8 mouse cellular contexts compared by ENCODE assay signal in genomic region chr11:102446581-102447461, GRCm38 (mm10). TPM values are rescaled to one million over a fixed set of nuclear protein-coding genes. Genes with fewer than 3 reads are reported as not detected.
DNase-seq lines count a peak whose midpoint lies in the region; ATAC-seq lines count a peak whose summit lies in the region.

No protein-coding gene starts in this region.

- H3K27ac ChIP-seq in heart, embryonic 13.5 days (replicated peaks), result peak overlapping the region; percentile 92
- peak overlapping the region; percentile 96 for H3K27ac ChIP-seq in limb, embryonic 15.5 days
- H3K27ac ChIP-seq in neural tube, embryonic 15.5 days (replicated peaks), result peak overlapping the region; percentile 98

- peaks cover 20% of the 10 kb centered on the region for H3K36me3 ChIP-seq in heart, embryonic 13.5 days
- H3K36me3 ChIP-seq in limb, embryonic 15.5 days, result peaks cover 19% of the 10 kb centered on the region
- peaks cover 18% of the 10 kb centered on the region for H3K36me3 ChIP-seq in neural tube, embryonic 15.5 days

- peak overlapping the region; percentile 99 for H3K9ac ChIP-seq in heart, embryonic 13.5 days
- peak overlapping the region; percentile 99 for H3K9ac ChIP-seq in limb, embryonic 15.5 days
- H3K9ac ChIP-seq in neural tube, embryonic 15.5 days (replicated peaks), result peak overlapping the region; percentile 100

- H3K27me3 ChIP-seq in heart, embryonic 13.5 days (replicated peaks), result peaks cover 22% of the 10 kb centered on the region
- H3K27me3 ChIP-seq in limb, embryonic 15.5 days, result peaks cover 11% of the 10 kb centered on the region; the same call in 1 of the 2 replicates
- 0 out of 2 replicates have a peak, but pooled peaks cover 4% of the 10 kb centered on the region for H3K27me3 ChIP-seq in neural tube, embryonic 15.5 days (replicated peaks)

- peak; percentile 45 for DNase-seq in gastrocnemius, postnatal 10 days
- no peak for DNase-seq in gastrocnemius, adult 18-20 months (ENCODE audit: low spot score)
- peak; percentile 49 for DNase-seq in 416B (ENCODE audit: low read depth)
- DNase-seq in cerebellum, adult 9-11 months, result peak; percentile 84
- DNase-seq in frontal cortex, postnatal 14 days (ENCODE audit: low spot score in 2 of 2), result no peak

- H3K4me3 ChIP-seq in heart, embryonic 13.5 days, result peak overlapping the region; percentile 88
- H3K4me3 ChIP-seq in limb, embryonic 15.5 days, result peak overlapping the region; percentile 96
- peak overlapping the region; percentile 96 for H3K4me3 ChIP-seq in neural tube, embryonic 15.5 days (replicated peaks)

- H3K9me3 ChIP-seq in heart, embryonic 13.5 days, result no peaks in the 10 kb centered on the region
- no peaks in the 10 kb centered on the region for H3K9me3 ChIP-seq in limb, embryonic 15.5 days
- H3K9me3 ChIP-seq in neural tube, embryonic 15.5 days (replicated peaks), result no peaks in the 10 kb centered on the region

- ATAC-seq in heart, embryonic 13.5 days (ENCODE audit: extremely low read depth, insufficient number of reproducible peaks, low FRiP score, low TSS enrichment), result no peak; the same call in 1 of the 2 replicates
- no peak for ATAC-seq in limb, embryonic 15.5 days (ENCODE audit: insufficient number of reproducible peaks, low FRiP score, low TSS enrichment, low read depth)
- ATAC-seq in neural tube, embryonic 15.5 days (ENCODE audit: low FRiP score), result peak; percentile 69

- peak overlapping the region; percentile 76 for H3K4me2 ChIP-seq in heart, embryonic 13.5 days
- H3K4me2 ChIP-seq in limb, embryonic 15.5 days, result peak overlapping the region; percentile 78
- H3K4me2 ChIP-seq in neural tube, embryonic 15.5 days, result peak overlapping the region; percentile 87

- 1% methylated on average over 49 of the region's 49 CpGs for WGBS in heart, embryonic 13.5 days
- WGBS in limb, embryonic 15.5 days, result under 1% methylated on average over 46 of the region's 49 CpGs
- WGBS in neural tube, embryonic 15.5 days, result under 1% methylated on average over 40 of the region's 49 CpGs

- H3K4me1 ChIP-seq in heart, embryonic 13.5 days, result peaks cover 56% of the 10 kb centered on the region
- peaks cover 43% of the 10 kb centered on the region for H3K4me1 ChIP-seq in limb, embryonic 15.5 days
- H3K4me1 ChIP-seq in neural tube, embryonic 15.5 days, result peaks cover 42% of the 10 kb centered on the region

RNA-seq across cellular contexts. Expression of gene Fam171a2, which starts 0.7 kb away (rescaled TPM):
- total RNA-seq in gastrocnemius, postnatal 10 days (2021), result 10 to 100 TPM; 11.7 to 12.3 TPM
- total RNA-seq in gastrocnemius, adult 18-20 months (2021), result 1 to 10 TPM in 1 of 2 experiments, under 1 TPM in 1; 0.62 to 1.1 TPM
- 2.8 and 2.9 TPM in 2 replicates for polyA plus RNA-seq in heart, embryonic 13.5 days (2015; fragmentation: Nextera tagmentation; extraction: Ambion mirVana)
- 4.9 and 5.7 TPM in 2 replicates for polyA plus RNA-seq in limb, embryonic 15.5 days (2015; fragmentation: Nextera tagmentation; extraction: Ambion mirVana)
- polyA plus RNA-seq in neural tube, embryonic 15.5 days (2015; fragmentation: Nextera tagmentation; extraction: Ambion mirVana), result 23.8 and 28.3 TPM in 2 replicates

RNA-seq across cellular contexts. Expression of gene Grn, which starts 16.7 kb away (rescaled TPM):
- total RNA-seq in gastrocnemius, postnatal 10 days (2021), result 10 to 100 TPM; 81.6 to 93.6 TPM
- 10 to 100 TPM; 17.1 to 20.7 TPM for total RNA-seq in gastrocnemius, adult 18-20 months (2021)
- polyA plus RNA-seq in heart, embryonic 13.5 days (2015; fragmentation: Nextera tagmentation; extraction: Ambion mirVana), result 220 and 224 TPM in 2 replicates
- polyA plus RNA-seq in limb, embryonic 15.5 days (2015; fragmentation: Nextera tagmentation; extraction: Ambion mirVana), result 192 and 215 TPM in 2 replicates
- 92.1 and 96.3 TPM in 2 replicates for polyA plus RNA-seq in neural tube, embryonic 15.5 days (2015; fragmentation: Nextera tagmentation; extraction: Ambion mirVana)

RNA-seq across cellular contexts. Expression of gene Itga2b, which starts 23.1 kb away (rescaled TPM):
- total RNA-seq in gastrocnemius, postnatal 10 days (2021), result 1 to 10 TPM; 1.9 to 3.7 TPM
- 1 to 10 TPM in 1 of 2 experiments, under 1 TPM in 1; 0.64 to 1.4 TPM for total RNA-seq in gastrocnemius, adult 18-20 months (2021)
- polyA plus RNA-seq in heart, embryonic 13.5 days (2015; fragmentation: Nextera tagmentation; extraction: Ambion mirVana), result 10.5 and 11.3 TPM in 2 replicates
- polyA plus RNA-seq in limb, embryonic 15.5 days (2015; fragmentation: Nextera tagmentation; extraction: Ambion mirVana), result 6.6 and 6.9 TPM in 2 replicates
- 8.0 and 9.6 TPM in 2 replicates for polyA plus RNA-seq in neural tube, embryonic 15.5 days (2015; fragmentation: Nextera tagmentation; extraction: Ambion mirVana)

RNA-seq across cellular contexts. Expression of gene Slc25a39, which starts 39.1 kb away (rescaled TPM):
- total RNA-seq in gastrocnemius, postnatal 10 days (2021), result 10 to 100 TPM; 51.7 to 53.5 TPM
- total RNA-seq in gastrocnemius, adult 18-20 months (2021), result 10 to 100 TPM; 61.2 to 62.0 TPM
- 287 and 294 TPM in 2 replicates for polyA plus RNA-seq in heart, embryonic 13.5 days (2015; fragmentation: Nextera tagmentation; extraction: Ambion mirVana)
- 184 and 195 TPM in 2 replicates for polyA plus RNA-seq in limb, embryonic 15.5 days (2015; fragmentation: Nextera tagmentation; extraction: Ambion mirVana)
- polyA plus RNA-seq in neural tube, embryonic 15.5 days (2015; fragmentation: Nextera tagmentation; extraction: Ambion mirVana), result 161 and 175 TPM in 2 replicates

RNA-seq across cellular contexts. Expression of gene Rundc3a, which starts 53.6 kb away (rescaled TPM):
- 1 to 10 TPM in 1 of 2 experiments, under 1 TPM in 1; 0.87 to 1.9 TPM for total RNA-seq in gastrocnemius, postnatal 10 days (2021)
- not detected for total RNA-seq in gastrocnemius, adult 18-20 months (2021)
- polyA plus RNA-seq in heart, embryonic 13.5 days (2015; fragmentation: Nextera tagmentation; extraction: Ambion mirVana), result 1.1 and 1.7 TPM in 2 replicates
- 1.2 and 1.6 TPM in 2 replicates for polyA plus RNA-seq in limb, embryonic 15.5 days (2015; fragmentation: Nextera tagmentation; extraction: Ambion mirVana)
- polyA plus RNA-seq in neural tube, embryonic 15.5 days (2015; fragmentation: Nextera tagmentation; extraction: Ambion mirVana), result 111 and 138 TPM in 2 replicates

Comparison
In these comparisons a context has a peak if more than half of its experiments do, and no peak if none do; other contexts are left out.
1. DNase-seq: peak in gastrocnemius, postnatal 10 days (single experiment), 416B (single experiment) and cerebellum, adult 9-11 months (single experiment); none in gastrocnemius, adult 18-20 months (single experiment) and frontal cortex, postnatal 14 days (0 of 2).
2. Peak in every context shown above with its lines, with median percentiles within 50 percentile points of each other: H3K27ac ChIP-seq, H3K4me2 ChIP-seq, H3K4me3 ChIP-seq and H3K9ac ChIP-seq.